Mouse (Mus musculus) stomach, embryonic 16.5 days (tissue): ENCODE data around the gene Gm21394. TPM values are rescaled to one million over a fixed set of nuclear protein-coding genes. Genes with fewer than 3 reads are reported as not detected.
"Not testable (repeated sequence)": the region's sequence is repeated elsewhere in the genome, so short reads cannot be mapped to it uniquely, and the experiment has no call there.

Experiments used
- ATAC-seq: fragments of 200-750 bp; cut with Nextera tagmentation; 2 replicates; pipeline ENCODE4 v1.8.0; 2017; ENCODE audit warnings: moderate number of reproducible peaks, moderate TSS enrichment; ENCODE audit not compliant: insufficient read depth, low FRiP score
- H3K27ac ChIP-seq: fragments of 300-500 bp; sonication (generic); 2 replicates; pipeline ENCODE4 v1.5.1; 2014; ENCODE audit warnings: low read length
- H3K27me3 ChIP-seq: fragments of 300-500 bp; sonication (generic); 2 replicates; pipeline ENCODE4 v1.6.1; 2014; ENCODE audit warnings: low read length, control low read depth, mixed read lengths; ENCODE audit not compliant: control insufficient read depth, insufficient read depth
- H3K36me3 ChIP-seq: fragments of 300-500 bp; sonication (generic); 2 replicates; pipeline ENCODE4 v1.6.1; 2014; ENCODE audit warnings: low read length; ENCODE audit not compliant: control insufficient read depth, insufficient read depth
- H3K4me1 ChIP-seq: fragments of 300-500 bp; sonication (generic); 2 replicates; pipeline ENCODE4 v1.6.1; 2014; ENCODE audit warnings: low read length, control low read depth, mixed read lengths; ENCODE audit not compliant: control insufficient read depth, insufficient read depth
- H3K4me2 ChIP-seq: fragments of 300-500 bp; sonication (generic); 2 replicates; pipeline ENCODE4 v1.6.1; 2014; ENCODE audit warnings: low read depth, low read length, mixed read lengths
- H3K4me3 ChIP-seq: fragments of 300-500 bp; sonication (generic); replicated peaks from 2 replicates; pipeline ENCODE4 v1.5.1; 2014; ENCODE audit warnings: mild to moderate bottlenecking, low read length
- H3K9ac ChIP-seq: fragments of 300-500 bp; sonication (generic); 2 replicates; pipeline ENCODE4 v1.6.1; 2014; ENCODE audit warnings: low read length
- H3K9me3 ChIP-seq: fragments of 300-500 bp; sonication (generic); replicated peaks from 2 replicates; pipeline ENCODE4 v1.6.1; 2016; ENCODE audit warnings: low read length, control low read depth; ENCODE audit not compliant: control insufficient read depth
- WGBS: fragments of 180-500 bp; shearing (Covaris S2); extraction: QIAGEN DNeasy Blood & Tissue Kit; methylation state at CpG from one replicate; pipeline ENCODE4 v1.1.7; 2014; 5-methylcytosine and 5-hydroxymethylcytosine counted together
- polyA plus RNA-seq: library from polyadenylated mRNA; unstranded; fragments of >200 nt; fragmentation: Nextera tagmentation; extraction: Ambion mirVana; gene quantifications from 2 replicates; pipeline ENCODE4 v1.2.1, GENCODE M21; 2015

The Gm21394 gene
- not detected in 2 replicates for polyA plus RNA-seq

- not testable (repeated sequence) for H3K4me2 ChIP-seq, H3K4me1 ChIP-seq, H3K9me3 ChIP-seq, H3K9ac ChIP-seq, ATAC-seq, H3K27ac ChIP-seq, H3K4me3 ChIP-seq, H3K27me3 ChIP-seq, H3K36me3 ChIP-seq
- WGBS, result no CpG with 5 or more reads among the region's 4 CpGs
Observed at GRCm38 (mm10) chrY:84564807-84565206, at the start of gene Gm21394. Gm21394 (minus strand) TSS chrY:84564907.

Other genes starting within 250 kb of the Gm21394 start
- not detected in 2 replicates for gene Gm21409, start 181.8 kb upstream of the Gm21394 start, polyA plus RNA-seq